Comparison of ENCODE assay signal across 8 mouse cellular contexts in the genomic region with DNA sequence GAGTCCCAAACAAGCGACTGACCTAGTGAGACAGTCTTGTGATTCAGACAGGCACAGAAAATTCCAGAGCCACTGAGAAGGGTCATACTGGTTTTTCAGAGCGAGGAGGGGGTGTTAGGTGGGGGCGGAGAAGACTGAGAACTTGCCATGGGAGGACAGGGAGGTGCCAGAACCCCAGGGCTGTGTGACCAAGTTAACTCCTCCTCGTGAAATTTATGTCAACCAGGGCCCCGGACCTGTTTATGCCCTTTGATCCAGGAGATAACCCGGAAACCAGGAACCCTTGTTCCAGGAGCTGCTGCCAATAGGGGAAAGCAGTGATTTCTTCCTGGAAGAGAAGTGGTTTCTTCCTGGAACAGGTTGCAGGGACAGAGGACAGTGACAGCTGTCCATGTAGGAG.
DNase-seq lines count a peak whose midpoint lies in the region; ATAC-seq lines count a peak whose summit lies in the region.

No protein-coding gene starts in this region.

- H3K27me3 ChIP-seq in heart, embryonic 15.5 days, result no peaks in the 10 kb centered on the region
- peaks cover 38% of the 10 kb centered on the region for H3K27me3 ChIP-seq in forebrain, embryonic 10.5 days (ENCODE audit: poor library complexity, severe bottlenecking)
- no peaks in the 10 kb centered on the region for H3K27me3 ChIP-seq in midbrain, embryonic 14.5 days (ENCODE audit: control insufficient read depth, insufficient read depth, low read length)

- peak overlapping the region; percentile 55 for H3K4me3 ChIP-seq in heart, embryonic 15.5 days
- H3K4me3 ChIP-seq in forebrain, embryonic 10.5 days, result peak overlapping the region; percentile 65
- H3K4me3 ChIP-seq in midbrain, embryonic 14.5 days (replicated peaks; ENCODE audit: low read depth, low read length), result peak overlapping the region; percentile 48

- H3K4me2 ChIP-seq in heart, embryonic 15.5 days, result peak overlapping the region; percentile 87
- peak overlapping the region; percentile 94 for H3K4me2 ChIP-seq in midbrain, embryonic 14.5 days (ENCODE audit: low read length)

- H3K4me1 ChIP-seq in heart, embryonic 15.5 days (replicated peaks), result peaks cover 16% of the 10 kb centered on the region
- H3K4me1 ChIP-seq in forebrain, embryonic 10.5 days, result peaks cover 50% of the 10 kb centered on the region
- H3K4me1 ChIP-seq in midbrain, embryonic 14.5 days (ENCODE audit: control insufficient read depth, insufficient read depth, low read length), result peaks cover 11% of the 10 kb centered on the region; the same call in 1 of the 2 replicates

- no peaks in the 10 kb centered on the region for H3K9me3 ChIP-seq in heart, embryonic 15.5 days (replicated peaks)
- H3K9me3 ChIP-seq in forebrain, embryonic 10.5 days, result no peaks in the 10 kb centered on the region
- H3K9me3 ChIP-seq in midbrain, embryonic 14.5 days (ENCODE audit: control insufficient read depth, low read length), result no peaks in the 10 kb centered on the region

- no peaks in the 10 kb centered on the region for H3K36me3 ChIP-seq in heart, embryonic 15.5 days
- no peaks in the 10 kb centered on the region for H3K36me3 ChIP-seq in forebrain, embryonic 10.5 days (replicated peaks)
- H3K36me3 ChIP-seq in midbrain, embryonic 14.5 days (ENCODE audit: control insufficient read depth, insufficient read depth, low read length), result no peaks in the 10 kb centered on the region

- peak overlapping the region; percentile 46; the same call in 1 of the 2 replicates for H3K9ac ChIP-seq in heart, embryonic 15.5 days
- peak overlapping the region; percentile 64 for H3K9ac ChIP-seq in midbrain, embryonic 14.5 days (replicated peaks; ENCODE audit: low read length)

- DNase-seq in heart, adult 8-10 months (ENCODE audit: low spot score), result no peak
- DNase-seq in forebrain, embryonic 10.5 days (ENCODE audit: extremely low spot score, low spot score), result no peak
- peak; percentile 29 to 62 for DNase-seq in kidney, postnatal 25 days
- no peak for DNase-seq in midbrain, embryonic 14.5 days
- DNase-seq in thymus, postnatal 14 days, result no peak
- no peak for DNase-seq in spleen, postnatal 14 days (ENCODE audit: low spot score in 2 of 2)

- peak overlapping the region; percentile 53; the same call in 1 of the 2 replicates for H3K27ac ChIP-seq in heart, embryonic 15.5 days
- H3K27ac ChIP-seq in forebrain, embryonic 10.5 days, result peak overlapping the region; percentile 87
- peak overlapping the region; percentile 78 for H3K27ac ChIP-seq in midbrain, embryonic 14.5 days (replicated peaks; ENCODE audit: low read depth, low read length)

- WGBS in heart, embryonic 15.5 days, result 29% methylated on average over 6 of the region's 6 CpGs
- 58% methylated on average over 6 of the region's 6 CpGs for WGBS in forebrain, embryonic 10.5 days
- WGBS in midbrain, embryonic 14.5 days, result 56% methylated on average over 6 of the region's 6 CpGs

- ATAC-seq in heart, embryonic 15.5 days (replicated peaks; ENCODE audit: insufficient number of reproducible peaks, insufficient read depth, low FRiP score, low read depth), result no peak
- no peak for ATAC-seq in midbrain, embryonic 14.5 days (ENCODE audit: low FRiP score, low TSS enrichment)
- ATAC-seq in megakaryocyte, adult 5-6 weeks (ENCODE audit: poor library complexity, severe bottlenecking), result no peak

Comparison
In these comparisons a context has a peak if more than half of its experiments do, and no peak if none do; other contexts are left out.
1. DNase-seq: peak in kidney, postnatal 25 days (2 of 2); none in heart, adult 8-10 months (single experiment), forebrain, embryonic 10.5 days (single experiment), midbrain, embryonic 14.5 days (single experiment), thymus, postnatal 14 days (single experiment) and spleen, postnatal 14 days (0 of 2).
2. Peak in every context shown above with its lines, with median percentiles within 50 percentile points of each other: H3K27ac ChIP-seq and H3K4me3 ChIP-seq.